Mouse (Mus musculus) neural tube, embryonic 15.5 days (tissue): ENCODE results near the gene Zmynd19. TPM values are rescaled to one million over a fixed set of nuclear protein-coding genes. Genes with fewer than 3 reads are reported as not detected.
"Not testable (repeated sequence)": the region's sequence is repeated elsewhere in the genome, so short reads cannot be mapped to it uniquely, and the experiment has no call there.

Experiments used
- ATAC-seq: fragments of 200-750 bp; cut with Nextera tagmentation; 2 replicates; pipeline ENCODE4 v1.8.0; 2017; ENCODE audit warnings: mild to moderate bottlenecking, moderate TSS enrichment, moderate library complexity; ENCODE audit not compliant: low FRiP score
- H3K27ac ChIP-seq: fragments of 300-500 bp; sonication (generic); replicated peaks from 2 replicates; pipeline ENCODE4 v1.5.1; 2015; ENCODE audit warnings: mild to moderate bottlenecking, inconsistent platforms
- H3K27me3 ChIP-seq: fragments of 300-500 bp; sonication (generic); replicated peaks from 2 replicates; pipeline ENCODE4 v1.6.1; 2015; ENCODE audit warnings: inconsistent platforms
- H3K36me3 ChIP-seq: fragments of 300-500 bp; sonication (generic); 2 replicates; pipeline ENCODE4 v1.6.1; 2015; ENCODE audit warnings: inconsistent platforms
- H3K4me1 ChIP-seq: fragments of 300-500 bp; sonication (generic); 2 replicates; pipeline ENCODE4 v1.6.1; 2015; ENCODE audit warnings: inconsistent platforms
- H3K4me2 ChIP-seq: fragments of 300-500 bp; sonication (generic); 2 replicates; pipeline ENCODE4 v1.6.1; 2015; ENCODE audit warnings: inconsistent platforms, mild to moderate bottlenecking, moderate library complexity
- H3K4me3 ChIP-seq: fragments of 300-500 bp; sonication (generic); replicated peaks from 2 replicates; pipeline ENCODE4 v1.5.1; 2015; ENCODE audit warnings: mild to moderate bottlenecking, inconsistent platforms
- H3K9ac ChIP-seq: fragments of 300-500 bp; sonication (generic); replicated peaks from 2 replicates; pipeline ENCODE4 v1.6.1; 2015; ENCODE audit warnings: mild to moderate bottlenecking, inconsistent platforms
- H3K9me3 ChIP-seq: fragments of 300-500 bp; sonication (generic); replicated peaks from 2 replicates; pipeline ENCODE4 v1.6.1; 2016; ENCODE audit warnings: inconsistent platforms
- WGBS: fragments of 180-500 bp; shearing (Covaris S2); methylation state at CpG from one replicate; pipeline ENCODE4 v1.1.7; 2015; ENCODE audit warnings: mixed read lengths; 5-methylcytosine and 5-hydroxymethylcytosine counted together
- polyA plus RNA-seq: library from polyadenylated mRNA; unstranded; fragments of >200 nt; fragmentation: Nextera tagmentation; extraction: Ambion mirVana; gene quantifications from 2 replicates; pipeline ENCODE4 v1.2.1, GENCODE M21; 2015

Gene Zmynd19
- polyA plus RNA-seq, 1 experiment from 2014 or later: 26.2 TPM

- peak; percentile 8; the same call in 1 of the 2 replicates for ATAC-seq
- H3K4me1 ChIP-seq: peaks cover 22% of the 10 kb centered on the region
- peak overlapping the region; percentile 85 for H3K9ac ChIP-seq
- peak overlapping the region; percentile 66; the same call in 1 of the 2 replicates for H3K27ac ChIP-seq
- peaks cover 34% of the 10 kb centered on the region for H3K36me3 ChIP-seq
- peak overlapping the region; percentile 66 for H3K4me3 ChIP-seq
- no peaks in the 10 kb centered on the region for H3K27me3 ChIP-seq
- H3K4me2 ChIP-seq: peak overlapping the region; percentile 91
- WGBS: under 1% methylated on average over 25 of the region's 31 CpGs
- no peaks in the 10 kb centered on the region for H3K9me3 ChIP-seq
Measured at GRCm38 (mm10) chr2:24950189-24950535, 570 bp downstream of the Zmynd19 start.

GRCm38 (mm10) chr2:24952537-24953055 is 3.0 kb downstream of the Zmynd19 start:
- no peak overlapping the region for H3K9ac ChIP-seq
- H3K4me3 ChIP-seq: no peak overlapping the region
- no peaks in the 10 kb centered on the region for H3K27me3 ChIP-seq
- no peak overlapping the region for H3K27ac ChIP-seq
- H3K36me3 ChIP-seq: peaks cover 57% of the 10 kb centered on the region
- H3K4me2 ChIP-seq: no peak overlapping the region
- WGBS: 90% methylated on average over 4 of the region's 4 CpGs
- peaks cover 22% of the 10 kb centered on the region for H3K4me1 ChIP-seq
- no peaks in the 10 kb centered on the region for H3K9me3 ChIP-seq
- no peak for ATAC-seq

GRCm38 (mm10) chr2:24960910-24961309 is 11.3 kb downstream of the Zmynd19 start:
- no peak overlapping the region for H3K4me3 ChIP-seq
- peaks cover 17% of the 10 kb centered on the region for H3K4me1 ChIP-seq
- WGBS: 33% methylated on average over 3 of the region's 3 CpGs
- H3K4me2 ChIP-seq: no peak overlapping the region
- ATAC-seq: no peak
- no peak overlapping the region for H3K27ac ChIP-seq
- H3K9me3 ChIP-seq: no peaks in the 10 kb centered on the region
- no peak overlapping the region for H3K9ac ChIP-seq
- H3K36me3 ChIP-seq: peaks cover 56% of the 10 kb centered on the region
- no peaks in the 10 kb centered on the region for H3K27me3 ChIP-seq

DNA sequence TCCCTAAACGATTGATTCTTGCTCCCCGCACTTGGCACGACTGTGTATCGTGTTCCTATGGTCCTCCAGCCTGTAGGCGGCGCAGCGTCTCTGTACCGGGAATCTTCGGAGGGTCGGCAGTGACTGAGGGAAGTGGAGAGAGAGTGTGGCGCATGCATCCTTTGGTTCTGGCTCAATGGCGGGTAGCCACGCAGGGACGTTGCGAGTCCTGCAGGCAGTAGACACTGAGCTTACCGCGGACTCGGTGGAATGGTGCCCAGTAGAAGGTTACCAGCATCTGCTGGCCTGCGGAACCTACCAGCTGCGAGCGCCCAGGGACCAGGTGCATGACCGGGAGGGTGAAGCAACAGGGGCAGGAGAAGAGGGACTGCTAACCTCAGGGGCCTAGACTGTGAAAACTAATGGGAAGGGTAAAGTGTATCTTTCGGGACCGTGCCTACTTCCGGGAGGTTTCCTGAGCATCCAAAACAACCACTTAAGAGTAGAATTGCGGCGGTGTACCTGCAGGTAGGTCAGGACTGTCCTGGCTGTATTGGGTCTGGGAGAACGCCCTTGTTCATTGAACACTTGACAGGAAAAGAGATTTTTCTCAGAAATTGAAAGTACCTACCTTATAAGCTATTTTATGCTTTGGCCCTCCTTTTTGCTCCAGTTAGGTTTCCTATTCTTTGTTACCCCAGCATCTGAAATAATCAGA is 12.9 kb downstream of the Zmynd19 start, which contains the start of gene Dph7:
Dph7 (plus strand) TSS at position 97 of the 697 bp plus-strand sequence.
- Histone ChIP-seq H3K36me3 (peaks cover 53% of the 10 kb centered on the region), H3K4me1 (peaks cover 17% of the 10 kb centered on the region), H3K27me3 (no peaks in the 10 kb centered on the region), H3K4me3 (peak within 1 kb of the TSS; percentile 92), H3K4me2 (peak within 1 kb of the TSS; percentile 70), H3K9me3 (no peaks in the 10 kb centered on the region), H3K9ac (peak within 1 kb of the TSS; percentile 84), H3K27ac (peak within 1 kb of the TSS; percentile 74)
- peak; percentile 92 for ATAC-seq
- WGBS: under 1% methylated on average over 28 of the region's 28 CpGs

DNA sequence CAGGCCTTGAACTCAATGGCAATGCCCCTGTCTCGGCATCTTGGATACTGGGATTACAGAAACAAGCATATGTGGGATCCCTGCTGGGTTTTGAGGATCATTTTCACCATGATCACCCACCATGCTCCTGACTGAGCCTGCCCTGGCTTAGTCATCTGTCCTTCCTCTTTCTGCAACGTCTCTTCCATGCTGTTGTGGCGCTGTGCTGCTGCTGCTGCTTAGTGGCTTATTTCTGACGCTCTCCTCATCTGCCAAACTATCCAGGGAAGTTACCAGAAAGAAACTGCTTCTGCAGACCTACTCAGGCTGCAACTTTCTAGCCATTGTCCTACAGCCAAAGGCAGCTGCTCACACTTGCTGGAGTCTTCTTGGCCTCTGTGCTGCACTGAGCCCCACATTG is 20.8 kb downstream of the Zmynd19 start:
- no peaks in the 10 kb centered on the region for H3K27me3 ChIP-seq
- H3K36me3 ChIP-seq: peaks cover 69% of the 10 kb centered on the region
- H3K27ac ChIP-seq: no peak overlapping the region
- WGBS: 83% methylated on average over 4 of the region's 4 CpGs
- no peak for ATAC-seq
- H3K9ac ChIP-seq: no peak overlapping the region
- H3K4me3 ChIP-seq: no peak overlapping the region
- H3K4me2 ChIP-seq: no peak overlapping the region
- H3K4me1 ChIP-seq: peaks cover 14% of the 10 kb centered on the region
- no peaks in the 10 kb centered on the region for H3K9me3 ChIP-seq

GRCm38 (mm10) chr2:24974452-24974851 is 24.9 kb downstream of the Zmynd19 start:
- Histone ChIP-seq H3K4me3 (peak overlapping the region; percentile 85), H3K27ac (peak overlapping the region; percentile 92), H3K36me3 (peaks cover 37% of the 10 kb centered on the region), H3K9ac (peak overlapping the region; percentile 85), H3K4me2 (peak overlapping the region; percentile 98), H3K4me1 (peaks cover 25% of the 10 kb centered on the region)
- not testable (repeated sequence) for H3K27me3 ChIP-seq, H3K9me3 ChIP-seq
- under 1% methylated on average over 17 of the region's 17 CpGs for WGBS
- peak; percentile 1; the same call in 1 of the 2 replicates for ATAC-seq

DNA sequence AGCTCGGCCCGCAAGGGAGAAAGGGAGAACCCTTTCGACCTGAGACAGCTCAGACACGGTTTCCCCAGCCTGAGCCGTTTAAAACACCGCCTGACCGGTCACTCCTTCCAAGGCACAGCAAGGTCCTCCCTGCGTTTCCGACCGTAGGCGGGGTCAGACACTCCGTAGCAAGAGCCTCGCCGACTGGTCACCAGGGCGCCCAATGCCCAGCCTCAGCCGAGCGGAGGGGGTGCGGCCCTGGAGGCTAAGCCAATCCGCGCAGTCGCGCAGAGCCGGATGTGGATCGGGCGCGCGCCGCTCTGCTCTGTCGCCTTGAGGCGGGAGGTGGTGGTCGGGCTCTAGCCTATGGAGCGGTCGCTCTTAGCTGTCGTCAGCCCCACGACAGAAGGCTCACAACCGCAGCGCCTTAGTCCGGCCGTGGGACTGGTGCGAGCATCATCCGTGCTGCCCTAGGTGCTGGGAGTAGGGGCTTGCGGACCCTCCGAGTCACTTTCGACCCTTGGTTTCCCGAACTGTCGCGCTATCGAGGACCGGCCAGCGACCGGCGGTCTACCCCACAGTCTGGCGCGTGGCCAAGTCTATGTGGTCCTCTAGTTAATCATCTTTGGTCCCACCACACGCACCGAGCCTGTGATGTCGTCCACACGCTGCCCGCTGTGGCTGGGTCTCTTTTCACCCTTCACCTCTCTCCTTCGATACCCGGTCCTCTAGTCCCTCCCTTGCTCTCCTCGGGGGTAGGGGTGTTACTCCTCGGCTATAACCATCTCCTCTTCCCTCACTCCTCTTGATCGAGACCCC is 25.5 kb downstream of the Zmynd19 start, which contains the start of gene Mrpl41:
Mrpl41 (minus strand) TSS at position 193 of the 798 bp plus-strand sequence.
- WGBS: under 1% methylated on average over 64 of the region's 64 CpGs

DNA sequence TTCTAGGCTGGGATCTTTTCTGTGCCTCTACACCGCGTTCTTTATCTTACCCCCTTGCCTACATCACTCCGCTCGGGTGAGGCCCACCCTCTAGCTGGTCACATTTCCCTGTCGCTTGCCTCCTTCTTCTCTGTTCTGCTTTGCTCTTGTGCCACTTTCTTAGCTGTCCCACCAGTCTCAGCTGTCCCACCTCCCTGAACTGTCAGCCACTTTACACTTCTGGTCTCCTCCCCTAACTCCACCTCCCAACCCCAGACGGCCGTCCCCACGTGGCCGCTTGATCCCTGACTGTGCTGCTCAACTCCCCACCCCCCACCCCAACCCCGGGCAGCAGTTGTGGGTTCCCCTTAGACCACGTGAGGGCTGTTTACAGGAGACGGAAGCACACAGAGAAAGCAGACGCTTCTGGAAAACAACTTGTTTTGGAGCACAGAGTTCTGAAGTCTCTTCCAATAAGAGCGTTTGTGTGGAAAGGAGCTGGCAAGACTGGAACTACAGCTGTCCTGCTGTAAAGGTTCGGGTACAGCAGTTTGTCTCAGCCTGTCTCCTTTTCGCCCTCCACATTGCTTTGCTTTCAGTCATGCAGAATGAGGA is 26.2 kb downstream of the Zmynd19 start, which contains the start of gene Pnpla7:
Pnpla7 (plus strand) TSS at position 330 of the 594 bp plus-strand sequence.
- peaks cover 25% of the 10 kb centered on the region for H3K4me1 ChIP-seq
- peak within 1 kb of the TSS; percentile 85 for H3K4me3 ChIP-seq
- H3K9ac ChIP-seq: peak within 1 kb of the TSS; percentile 85
- no peaks in the 10 kb centered on the region for H3K27me3 ChIP-seq
- H3K36me3 ChIP-seq: peaks cover 23% of the 10 kb centered on the region
- H3K9me3 ChIP-seq: no peaks in the 10 kb centered on the region
- H3K27ac ChIP-seq: peak within 1 kb of the TSS; percentile 92
- peak; percentile 26 for ATAC-seq
- WGBS: 2% methylated on average over 16 of the region's 16 CpGs
- peak within 1 kb of the TSS; percentile 98 for H3K4me2 ChIP-seq

More for the DNA sequence above, 25.5 kb downstream of the Zmynd19 start, which contains the start of gene Mrpl41:
- H3K36me3 ChIP-seq: peaks cover 30% of the 10 kb centered on the region
- peak within 1 kb of the TSS; percentile 92 for H3K27ac ChIP-seq
- H3K4me2 ChIP-seq: peak within 1 kb of the TSS; percentile 98
- peaks cover 25% of the 10 kb centered on the region for H3K4me1 ChIP-seq
- H3K4me3 ChIP-seq: peak within 1 kb of the TSS; percentile 85
- peak; percentile 99 for ATAC-seq
- no peaks in the 10 kb centered on the region for H3K27me3 ChIP-seq
- H3K9ac ChIP-seq: peak within 1 kb of the TSS; percentile 85
- H3K9me3 ChIP-seq: no peaks in the 10 kb centered on the region

DNA sequence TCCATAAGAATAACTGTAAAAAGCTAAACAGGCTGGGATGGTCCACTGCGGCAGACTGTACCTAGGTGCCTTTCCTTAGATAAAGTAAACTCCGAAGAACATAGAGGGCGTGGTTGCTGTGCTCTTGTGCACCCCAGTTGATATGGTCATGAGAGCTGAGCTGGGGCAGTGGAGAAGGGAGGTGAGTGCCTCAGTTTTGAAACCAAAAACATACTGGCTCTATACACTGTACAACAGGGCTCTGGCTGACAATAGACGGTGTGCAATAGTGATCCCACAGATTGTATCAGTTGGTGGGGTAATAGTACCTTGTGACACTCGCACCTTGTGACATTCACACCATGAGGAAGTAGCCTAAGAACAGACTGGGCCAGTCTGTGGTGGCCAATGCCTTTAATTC is 27.4 kb downstream of the Zmynd19 start:
- 96% methylated on average over 5 of the region's 5 CpGs for WGBS
- H3K9ac ChIP-seq: no peak overlapping the region

GRCm38 (mm10) chr2:24987762-24988161 is 38.2 kb downstream of the Zmynd19 start:
- no peak for ATAC-seq
- WGBS: 62% methylated on average over 2 of the region's 2 CpGs
- Histone ChIP-seq H3K9me3 (no peaks in the 10 kb centered on the region), H3K4me3 (no peak overlapping the region), H3K27ac (no peak overlapping the region), H3K4me2 (no peak overlapping the region), H3K4me1 (no peaks in the 10 kb centered on the region), H3K36me3 (no peaks in the 10 kb centered on the region), H3K27me3 (no peaks in the 10 kb centered on the region), H3K9ac (no peak overlapping the region)

More for the DNA sequence above, 27.4 kb downstream of the Zmynd19 start:
- Histone ChIP-seq H3K9me3 (no peaks in the 10 kb centered on the region), H3K36me3 (peaks cover 13% of the 10 kb centered on the region), H3K4me2 (no peak overlapping the region), H3K4me1 (peaks cover 25% of the 10 kb centered on the region), H3K27ac (no peak overlapping the region), H3K27me3 (no peaks in the 10 kb centered on the region), H3K4me3 (no peak overlapping the region)
- ATAC-seq: no peak

DNA sequence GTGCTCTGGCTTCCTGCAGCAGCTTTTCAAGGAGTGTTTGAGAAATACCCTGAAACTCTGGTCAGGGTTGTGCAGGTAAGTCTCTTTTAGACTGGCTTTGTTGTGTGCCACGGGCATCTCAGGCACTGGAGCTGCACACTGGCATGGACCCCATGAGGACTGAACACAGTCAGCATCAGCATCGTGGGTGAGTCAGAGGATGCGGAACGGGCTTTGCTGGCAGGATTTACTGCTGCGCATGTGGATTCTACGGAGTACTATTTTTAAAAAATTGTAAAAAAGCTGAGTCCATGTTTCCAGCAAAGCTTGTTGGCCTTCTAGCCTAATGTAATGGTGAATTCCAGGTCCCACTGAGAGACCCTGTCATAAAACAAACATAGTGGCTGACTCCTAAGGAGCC is 45.7 kb downstream of the Zmynd19 start:
- ATAC-seq: no peak
- Histone ChIP-seq H3K9me3 (no peaks in the 10 kb centered on the region), H3K36me3 (no peaks in the 10 kb centered on the region), H3K27me3 (no peaks in the 10 kb centered on the region), H3K4me2 (no peak overlapping the region), H3K4me3 (no peak overlapping the region), H3K9ac (no peak overlapping the region), H3K4me1 (no peaks in the 10 kb centered on the region), H3K27ac (no peak overlapping the region)
- 89% methylated on average over 6 of the region's 6 CpGs for WGBS
